Mouse (Mus musculus) skeletal muscle tissue, postnatal 0 days (tissue): Measurements from ENCODE around the gene Sorl1. TPM values are rescaled to one million over a fixed set of nuclear protein-coding genes. Genes with fewer than 3 reads are reported as not detected.

Source experiments
- polyA plus RNA-seq: library from polyadenylated mRNA; unstranded; fragments of >200 nt; fragmentation: Nextera tagmentation; extraction: Ambion mirVana; gene quantifications from 2 replicates; pipeline ENCODE4 v1.2.1, GENCODE M21; 2015

Sorl1 gene
- 2.6 and 4.0 TPM in 2 replicates for polyA plus RNA-seq

GRCm38 (mm10) chr9:42123713-42124576 is at the start of gene Sorl1:
Gene Sorl1 (minus strand): TSS chr9:42124297.

Other genes starting within 250 kb of the Sorl1 start
- gene Sc5d, start 140.0 kb upstream of the Sorl1 start, polyA plus RNA-seq = 14.2 and 17.0 TPM in 2 replicates